32 mouse cellular contexts compared by ENCODE assay signal in genomic region chr7:75582091-75582490, GRCm38 (mm10).
DNase-seq lines count a peak whose midpoint lies in the region; ATAC-seq and TF ChIP-seq lines count a peak whose summit lies in the region.
"Had no signal": no experiment of that assay in that cellular context is flagged by ENCODE, and none has a peak within 500 bp of the region (broad histone marks: within the 10 kb centered on the region; RNA-seq: fewer than 3 reads in every experiment).

No protein-coding gene starts in this region.

- WGBS in heart, embryonic 11.5 days (ENCODE audit: insufficient replicate concordance): 66% methylated on average over 4 of the region's 4 CpGs
- WGBS in heart, embryonic 16.5 days: 53% methylated on average over 4 of the region's 4 CpGs
- WGBS in heart, adult 2 months: 52% methylated on average over 4 of the region's 4 CpGs
- 36% methylated on average over 4 of the region's 4 CpGs for WGBS in lung, postnatal 0 days

- no peak for TF ChIP-seq CTCF in heart, adult 2 months (IDR thresholded peaks at IDR 0.05)
- no peak for TF ChIP-seq CTCF in lung, postnatal 0 days (IDR thresholded peaks at IDR 0.05)

- H3K4me2 ChIP-seq in heart, embryonic 11.5 days: no peak overlapping the region
- H3K4me2 ChIP-seq in heart, embryonic 16.5 days (ENCODE audit: low read depth, low read length): no peak overlapping the region
- no peak overlapping the region for H3K4me2 ChIP-seq in lung, postnatal 0 days (replicated peaks; ENCODE audit: low read depth, low read length)
- H3K4me2 ChIP-seq: embryonic facial prominence, embryonic 12.5 days; hindbrain, embryonic 12.5 days; midbrain, embryonic 15.5 days; neural tube, embryonic 15.5 days had no signal

- peak overlapping the region; percentile 41; the same call in 1 of the 2 replicates for H3K27ac ChIP-seq in heart, embryonic 11.5 days (ENCODE audit: low read depth, low read length)
- peak overlapping the region; percentile 67 for H3K27ac ChIP-seq in heart, embryonic 16.5 days (ENCODE audit: low read length)
- no peak overlapping the region for H3K27ac ChIP-seq in heart, adult 2 months
- H3K27ac ChIP-seq in lung, postnatal 0 days (ENCODE audit: low read length): no peak overlapping the region
- H3K27ac ChIP-seq: embryonic facial prominence, embryonic 12.5 days; gastrocnemius, adult 2 months; hindbrain, embryonic 12.5 days; hindbrain, postnatal 0 days; macrophage; midbrain, embryonic 10.5 days; midbrain, embryonic 15.5 days; neural tube, embryonic 15.5 days had no signal

- no peak for ATAC-seq in heart, embryonic 11.5 days (replicated peaks; ENCODE audit: insufficient number of reproducible peaks, low FRiP score, low TSS enrichment)
- ATAC-seq in heart, embryonic 16.5 days (replicated peaks; ENCODE audit: extremely low read depth, insufficient read depth, low FRiP score): no peak
- peak; percentile 46 for ATAC-seq in lung, postnatal 0 days
- peak; percentile 20 to 39; a peak in 3 of 4 replicates for ATAC-seq in hematopoietic stem cell, adult 5-6 weeks (replicated peaks in 1 of 2; ENCODE audit: insufficient read depth in 1 of 2, low FRiP score in 2 of 2, low TSS enrichment in 1 of 2, low read depth in 1 of 2, poor library complexity in 2 of 2, severe bottlenecking in 2 of 2)
- ATAC-seq: forebrain, embryonic 14.5 days; hindbrain, postnatal 0 days; intestine, postnatal 0 days; midbrain, embryonic 15.5 days had no signal

- peaks cover 37% of the 10 kb centered on the region for H3K4me1 ChIP-seq in heart, embryonic 11.5 days (ENCODE audit: control insufficient read depth, insufficient read depth, low read length)
- peaks cover 48% of the 10 kb centered on the region for H3K4me1 ChIP-seq in heart, embryonic 16.5 days (ENCODE audit: control insufficient read depth, insufficient read depth, low read length)
- H3K4me1 ChIP-seq in heart, adult 2 months (ENCODE audit: control insufficient read depth, insufficient read depth, low read length): peaks cover 17% of the 10 kb centered on the region
- H3K4me1 ChIP-seq in lung, postnatal 0 days (ENCODE audit: insufficient read depth, low read depth, low read length): peaks cover 9% of the 10 kb centered on the region; the same call in 1 of the 2 replicates
- H3K4me1 ChIP-seq: hindbrain, embryonic 12.5 days; midbrain, embryonic 10.5 days; midbrain, embryonic 15.5 days; neural tube, embryonic 15.5 days had no signal

- no peaks in the 10 kb centered on the region for H3K9me3 ChIP-seq in heart, embryonic 11.5 days (replicated peaks; ENCODE audit: control insufficient read depth, low read length)
- no peaks in the 10 kb centered on the region for H3K9me3 ChIP-seq in heart, embryonic 16.5 days (replicated peaks; ENCODE audit: control insufficient read depth, low read length)
- H3K9me3 ChIP-seq in lung, postnatal 0 days (ENCODE audit: low read length): no peaks in the 10 kb centered on the region
- H3K9me3 ChIP-seq: embryonic facial prominence, embryonic 12.5 days; hindbrain, embryonic 12.5 days; midbrain, embryonic 10.5 days; midbrain, embryonic 15.5 days; neural tube, embryonic 15.5 days had no signal

- no peak for TF ChIP-seq POLR2A in heart, adult 2 months (IDR thresholded peaks at IDR 0.05; ENCODE audit: insufficient read depth, low read depth, low read length)

- H3K27me3 ChIP-seq in heart, embryonic 11.5 days (ENCODE audit: control insufficient read depth, insufficient read depth, low read length): no peaks in the 10 kb centered on the region
- H3K27me3 ChIP-seq in heart, embryonic 16.5 days (ENCODE audit: control insufficient read depth, insufficient read depth, low read length): no peaks in the 10 kb centered on the region
- H3K27me3 ChIP-seq in heart, adult 2 months (ENCODE audit: control insufficient read depth, insufficient read depth, low read length): no peaks in the 10 kb centered on the region
- H3K27me3 ChIP-seq in lung, postnatal 0 days (replicated peaks; ENCODE audit: insufficient read depth, low read length): no peaks in the 10 kb centered on the region
- H3K27me3 ChIP-seq: embryonic facial prominence, embryonic 12.5 days; hindbrain, embryonic 12.5 days; midbrain, embryonic 15.5 days; neural tube, embryonic 15.5 days had no signal

- no peak for DNase-seq in heart, adult 8-10 months (ENCODE audit: low spot score)
- DNase-seq in heart, adult 2 months: no peak
- no peak for DNase-seq in lung, postnatal 0 days (ENCODE audit: low spot score)
- DNase-seq in lung, adult 18-20 months: no peak
- no peak for DNase-seq in left cerebral cortex, adult 11 months (ENCODE audit: low spot score)
- DNase-seq: adrenal gland, postnatal 14 days; cerebellum, adult 11 months; cerebellum, adult 9-10 months; cerebellum, postnatal 36 days; embryo, embryonic 11 days; gastrocnemius, adult 2 months; gastrocnemius, postnatal 36 days; heart, postnatal 10 days; kidney, adult 9 months; kidney, postnatal 10 days; layer of hippocampus, adult 9-11 months; lung, adult 2 months; retina, postnatal 1 day; right cerebral cortex, postnatal 14 days; thymus, postnatal 25 days had no signal

- H3K4me3 ChIP-seq in heart, embryonic 11.5 days (ENCODE audit: low read depth, low read length): no peak overlapping the region
- no peak overlapping the region for H3K4me3 ChIP-seq in heart, embryonic 16.5 days (ENCODE audit: low read length)
- H3K4me3 ChIP-seq in heart, adult 2 months: no peak overlapping the region
- H3K4me3 ChIP-seq in lung, postnatal 0 days (ENCODE audit: low read depth, low read length): no peak overlapping the region
- H3K4me3 ChIP-seq: embryonic facial prominence, embryonic 12.5 days; gastrocnemius, adult 2 months; hindbrain, embryonic 12.5 days; midbrain, embryonic 10.5 days; midbrain, embryonic 15.5 days; neural tube, embryonic 15.5 days had no signal

- H3K36me3 ChIP-seq in heart, embryonic 11.5 days (ENCODE audit: control insufficient read depth, insufficient read depth, low read length): 0 out of 2 replicates have a peak, but pooled peaks cover 3% of the 10 kb centered on the region
- peaks cover 7% of the 10 kb centered on the region for H3K36me3 ChIP-seq in heart, embryonic 16.5 days (ENCODE audit: control insufficient read depth, insufficient read depth)
- H3K36me3 ChIP-seq in heart, adult 2 months (ENCODE audit: control insufficient read depth, insufficient read depth, low read length): peaks cover 12% of the 10 kb centered on the region
- H3K36me3 ChIP-seq in lung, postnatal 0 days (ENCODE audit: insufficient read depth, low read length): no peaks in the 10 kb centered on the region
- H3K36me3 ChIP-seq: midbrain, embryonic 15.5 days; neural tube, embryonic 15.5 days had no signal

- 0 out of 2 replicates have a peak, but pooled peaks cover 1% of the 10 kb centered on the region for H3K79me2 ChIP-seq in heart, adult 2 months (replicated peaks; ENCODE audit: control insufficient read depth, insufficient read depth, low read length)

- no peak for TF ChIP-seq EP300 in heart, adult 2 months (IDR thresholded peaks at IDR 0.05; ENCODE audit: insufficient read depth, low read depth, low read length)
- peak; percentile 91 for TF ChIP-seq EP300 in lung, postnatal 0 days (IDR thresholded peaks at IDR 0.05)

- no peak overlapping the region for H3K9ac ChIP-seq in heart, embryonic 11.5 days (ENCODE audit: low read depth, low read length)
- H3K9ac ChIP-seq in heart, embryonic 16.5 days (ENCODE audit: low read length): no peak overlapping the region
- no peak overlapping the region for H3K9ac ChIP-seq in heart, adult 2 months (ENCODE audit: low read depth, low read length)
- H3K9ac ChIP-seq in lung, postnatal 0 days (replicated peaks; ENCODE audit: low read depth): no peak overlapping the region
- H3K9ac ChIP-seq: embryonic facial prominence, embryonic 12.5 days; hindbrain, embryonic 12.5 days; midbrain, embryonic 15.5 days; neural tube, embryonic 15.5 days had no signal

- intact Hi-C loops in heart, adult 2 months (cut with DNase I): no loop called here

Comparison
In these comparisons a context has a peak if more than half of its experiments do, and no peak if none do; other contexts are left out.
1. H3K27ac ChIP-seq: peak in heart, embryonic 11.5 days (single experiment) and heart, embryonic 16.5 days (single experiment); none in heart, adult 2 months (single experiment) and lung, postnatal 0 days (single experiment).
2. ATAC-seq: peak in lung, postnatal 0 days (single experiment) and hematopoietic stem cell, adult 5-6 weeks (2 of 2); none in heart, embryonic 11.5 days (single experiment) and heart, embryonic 16.5 days (single experiment).